Mouse (Mus musculus) MEL (cell line): ENCODE results near the gene Otud7b.

Experiments
- CTCF ChIP-seq, 3 experiments: IDR thresholded peaks in 2 of 3; conservative IDR thresholded peaks in 1 of 3; 2 replicates each; pipeline ENCODE4 v1.5.1; 2011 to 2012; ENCODE audit warnings: low read length in 3 of 3, low read depth in 2 of 3, mild to moderate bottlenecking in 2 of 3, improper control_type of control experiment in 1 of 3, inconsistent platforms in 1 of 3, mixed read lengths in 1 of 3, moderate library complexity in 1 of 3; ENCODE audit not compliant: control insufficient read depth in 1 of 3, insufficient read depth in 1 of 3, poor library complexity in 1 of 3, severe bottlenecking in 1 of 3
- E2F4 ChIP-seq: IDR thresholded peaks from 2 replicates; pipeline ENCODE4 v1.6.1; 2011; ENCODE audit warnings: low read depth, low read length, improper control_type of control experiment, borderline replicate concordance
- EP300 ChIP-seq, 2 experiments: IDR thresholded peaks; 2 replicates each; pipeline ENCODE4 v1.6.1; 2011; ENCODE audit warnings: improper control_type of control experiment in 2 of 2, low read length in 2 of 2, low read depth in 1 of 2, mild to moderate bottlenecking in 1 of 2
- GABPA ChIP-seq: IDR thresholded peaks from 2 replicates; pipeline ENCODE4 v1.6.1; 2012; ENCODE audit warnings: low read depth, mild to moderate bottlenecking, inconsistent platforms, low read length, improper control_type of control experiment, moderate library complexity
- MEF2A ChIP-seq: IDR thresholded peaks from 2 replicates; pipeline ENCODE4 v1.6.1; 2014; ENCODE audit warnings: low read depth, mild to moderate bottlenecking, inconsistent platforms, low read length, improper control_type of control experiment; ENCODE audit not compliant: poor library complexity, insufficient replicate concordance, severe bottlenecking; ENCODE audit errors: extremely low read depth
- NRF1 ChIP-seq: IDR thresholded peaks from 2 replicates; pipeline ENCODE4 v1.6.1; 2014; ENCODE audit warnings: low read depth, mild to moderate bottlenecking, inconsistent platforms, low read length, improper control_type of control experiment, moderate library complexity; ENCODE audit not compliant: poor library complexity, insufficient read depth, severe bottlenecking
- POLR2A ChIP-seq, 2 experiments: IDR thresholded peaks; 2 replicates each; pipeline ENCODE4 v1.6.1; 2011 to 2012; ENCODE audit warnings: low read length in 2 of 2, mild to moderate bottlenecking in 2 of 2, control low read depth in 1 of 2, improper control_type of control experiment in 1 of 2, low read depth in 1 of 2, moderate library complexity in 1 of 2; ENCODE audit not compliant: control insufficient read depth in 1 of 2, insufficient read depth in 1 of 2, poor library complexity in 1 of 2
- POLR2AphosphoS5 ChIP-seq: IDR thresholded peaks from 2 replicates; pipeline ENCODE4 v1.6.1; 2012; ENCODE audit warnings: low read depth, borderline replicate concordance, mild to moderate bottlenecking, inconsistent platforms, low read length, moderate library complexity, mixed read lengths
- RCOR1 ChIP-seq: IDR thresholded peaks from 2 replicates; pipeline ENCODE4 v1.6.1; 2012; ENCODE audit warnings: low read depth, mild to moderate bottlenecking, inconsistent platforms, low read length, improper control_type of control experiment
- SMC3 ChIP-seq: IDR thresholded peaks from 2 replicates; pipeline ENCODE4 v1.6.1; 2011; ENCODE audit warnings: low read depth, low read length, improper control_type of control experiment
- TCF12 ChIP-seq: IDR thresholded peaks from 2 replicates; pipeline ENCODE4 v1.6.1; 2014; ENCODE audit warnings: low read depth, mild to moderate bottlenecking, inconsistent platforms, low read length, improper control_type of control experiment, moderate library complexity
- USF1 ChIP-seq: IDR thresholded peaks from 2 replicates; pipeline ENCODE4 v1.6.1; 2014; ENCODE audit warnings: low read depth, mild to moderate bottlenecking, inconsistent platforms, low read length, improper control_type of control experiment, moderate library complexity

- TF ChIP-seq USF1, result no peak
- no peak for TF ChIP-seq NRF1
- no peak for TF ChIP-seq CTCF (IDR thresholded peaks at IDR 0.05 in 2 of 3, conservative IDR thresholded peaks at IDR 0.05 in 1 of 3; ENCODE audit: control insufficient read depth in 1 of 3, insufficient read depth in 1 of 3, low read depth in 2 of 3, low read length in 3 of 3, poor library complexity in 1 of 3, severe bottlenecking in 1 of 3)
- TF ChIP-seq POLR2AphosphoS5, result no peak
- no peak for TF ChIP-seq POLR2A (IDR thresholded peaks at IDR 0.05; ENCODE audit: control insufficient read depth in 1 of 2, insufficient read depth in 1 of 2, low read depth in 1 of 2, low read length in 2 of 2, poor library complexity in 1 of 2)
- TF ChIP-seq GABPA, result no peak
- TF ChIP-seq MEF2A, result no peak
- TF ChIP-seq RCOR1, result no peak
- TF ChIP-seq E2F4, result no peak
- peak in 1 of 2 experiments; percentile 23; a peak in 2 of 4 replicates for TF ChIP-seq EP300 (IDR thresholded peaks at IDR 0.05; ENCODE audit: low read depth in 1 of 2, low read length in 2 of 2)
- TF ChIP-seq TCF12, result no peak
- no peak for TF ChIP-seq SMC3
These were observed 95.4 kb downstream of the Otud7b start for GRCm38 (mm10) chr3:96199731-96200130.
